Mouse (Mus musculus) brain, embryonic 14.5 days (tissue): Measurements from ENCODE around the gene Cyp1a1.

Experiments
- CTCF ChIP-seq: fragments of 200-500 bp; IDR thresholded peaks from 2 replicates; pipeline ENCODE4 v1.5.1; 2012; ENCODE audit warnings: inconsistent platforms, mild to moderate bottlenecking, moderate library complexity, borderline replicate concordance; ENCODE audit not compliant: insufficient read depth, insufficient read length; ENCODE audit errors: extremely low read depth
- POLR2A ChIP-seq: fragments of 200-500 bp; IDR thresholded peaks from 2 replicates; pipeline ENCODE4 v1.6.1; 2012; ENCODE audit warnings: mild to moderate bottlenecking, inconsistent platforms, borderline replicate concordance; ENCODE audit not compliant: poor library complexity, insufficient read depth, insufficient read length, severe bottlenecking; ENCODE audit errors: extremely low read depth

- TF ChIP-seq CTCF (peak; percentile 95), POLR2A (peak; percentile 95)
Measured at GRCm38 (mm10) chr9:57644944-57645893, 42.5 kb upstream of the Cyp1a1 start.
